Mouse (Mus musculus) C2C12 (cell line): ENCODE results near the gene Gm5269.

Experiments used
- CTCF ChIP-seq: IDR thresholded peaks from one replicate; pipeline ENCODE4 v1.5.1; 2011; ENCODE audit not compliant: control insufficient read depth, insufficient read depth, insufficient read length
- MAX ChIP-seq: IDR thresholded peaks from one replicate; pipeline ENCODE4 v1.6.1; 2011; ENCODE audit warnings: mild to moderate bottlenecking, control low read depth
- USF1 ChIP-seq: IDR thresholded peaks from one replicate; pipeline ENCODE4 v1.6.1; 2011; ENCODE audit warnings: low read depth, mild to moderate bottlenecking, control low read depth, moderate library complexity

DNA sequence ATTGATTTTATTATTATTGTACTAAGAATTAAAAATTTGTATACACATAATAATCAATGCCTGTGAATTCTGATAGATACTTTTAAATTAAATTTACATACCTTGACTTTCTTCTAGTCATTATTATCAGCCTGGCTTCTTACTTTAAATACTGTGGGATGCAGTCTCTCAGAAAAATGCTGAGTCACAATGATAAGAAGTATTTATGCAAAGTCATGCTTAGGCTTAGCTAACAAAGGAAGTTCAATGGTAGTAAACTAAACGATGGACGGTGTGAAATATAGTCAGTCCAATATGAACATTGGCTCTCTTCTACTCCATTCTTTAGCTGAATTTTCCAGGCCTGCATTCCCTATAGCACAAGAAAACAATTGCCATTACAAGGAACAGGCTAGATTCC, 16.8 kb downstream of the Gm5269 start:
- no peak for TF ChIP-seq USF1
- TF ChIP-seq CTCF: no peak
- TF ChIP-seq MAX: no peak
